Mouse (Mus musculus) limb, embryonic 11.5 days (tissue): ENCODE results near the gene Stim1. TPM values are rescaled to one million over a fixed set of nuclear protein-coding genes. Genes with fewer than 3 reads are reported as not detected.
"Not testable (repeated sequence)": the region's sequence is repeated elsewhere in the genome, so short reads cannot be mapped to it uniquely, and the experiment has no call there.

ENCODE experiments used
- ATAC-seq: fragments of 200-750 bp; cut with Nextera tagmentation; 2 replicates; pipeline ENCODE4 v1.8.0; 2017; ENCODE audit warnings: low read depth; ENCODE audit not compliant: insufficient number of reproducible peaks, low FRiP score, low TSS enrichment
- DNase-seq: peaks from one replicate; pipeline ENCODE4 v3.0.0-alpha.2; 2015; ENCODE audit warnings: low spot score
- H3K27ac ChIP-seq: fragments of 300-500 bp; sonication (generic); replicated peaks from 2 replicates; pipeline ENCODE4 v1.5.1; 2014; ENCODE audit warnings: low read depth, mild to moderate bottlenecking, low read length
- H3K27me3 ChIP-seq: fragments of 300-500 bp; sonication (generic); 2 replicates; pipeline ENCODE4 v1.6.1; 2014; ENCODE audit warnings: mild to moderate bottlenecking, low read length, mixed read lengths; ENCODE audit not compliant: control insufficient read depth, insufficient read depth
- H3K36me3 ChIP-seq: fragments of 300-500 bp; sonication (generic); 2 replicates; pipeline ENCODE4 v1.6.1; 2014; ENCODE audit warnings: mild to moderate bottlenecking, low read length, moderate library complexity, mixed read lengths; ENCODE audit not compliant: control insufficient read depth, insufficient read depth
- H3K4me1 ChIP-seq: fragments of 300-500 bp; sonication (generic); 2 replicates; pipeline ENCODE4 v1.6.1; 2014; ENCODE audit warnings: low read length, mixed read lengths; ENCODE audit not compliant: control insufficient read depth, insufficient read depth
- H3K4me2 ChIP-seq: fragments of 300-500 bp; sonication (generic); 2 replicates; pipeline ENCODE4 v1.6.1; 2014; ENCODE audit warnings: low read depth, mild to moderate bottlenecking, moderate library complexity; ENCODE audit not compliant: severe bottlenecking
- H3K4me3 ChIP-seq: fragments of 300-500 bp; sonication (generic); 2 replicates; pipeline ENCODE4 v1.5.1; 2014; ENCODE audit warnings: low read depth, low read length
- H3K9ac ChIP-seq: fragments of 300-500 bp; sonication (generic); 2 replicates; pipeline ENCODE4 v1.6.1; 2014; ENCODE audit warnings: mild to moderate bottlenecking, low read length
- H3K9me3 ChIP-seq: fragments of 300-500 bp; sonication (generic); 2 replicates; pipeline ENCODE4 v1.6.1; 2016; ENCODE audit warnings: low read length; ENCODE audit not compliant: control insufficient read depth
- WGBS: fragments of 180-500 bp; shearing (Covaris S2); extraction: QIAGEN DNeasy Blood & Tissue Kit; methylation state at CpG from one replicate; pipeline ENCODE4 v1.1.7; 2014; 5-methylcytosine and 5-hydroxymethylcytosine counted together
- polyA plus RNA-seq: library from polyadenylated mRNA; unstranded; fragments of >200 nt; fragmentation: Nextera tagmentation; extraction: Ambion mirVana; gene quantifications from 2 replicates; pipeline ENCODE4 v1.2.1, GENCODE M21; 2014

Stim1 gene
- polyA plus RNA-seq, 1 experiment from 2014 or later = 14.2 TPM

- Histone ChIP-seq H3K27me3 (no peaks in the 10 kb centered on the region), H3K4me3 (no peak within 1 kb of the TSS), H3K4me1 (no peaks in the 10 kb centered on the region), H3K27ac (no peak within 1 kb of the TSS), H3K9ac (no peak within 1 kb of the TSS), H3K36me3 (no peaks in the 10 kb centered on the region), H3K4me2 (no peak within 1 kb of the TSS), H3K9me3 (no peaks in the 10 kb centered on the region)
- DNase-seq (no peak), ATAC-seq (no peak)
- WGBS = 77% methylated on average over 3 of the region's 3 CpGs
Measured at GRCm38 (mm10) chr7:102255954-102256353, 11.7 kb upstream of the Stim1 start, which contains the start of gene Rhog. Gene Rhog (minus strand): TSS chr7:102256054.

GRCm38 (mm10) chr7:102256636-102257035 lies 11.0 kb upstream of the Stim1 start:
- Histone ChIP-seq H3K4me2 (no peak overlapping the region), H3K4me3 (no peak overlapping the region), H3K27me3 (no peaks in the 10 kb centered on the region), H3K4me1 (no peaks in the 10 kb centered on the region), H3K9ac (no peak overlapping the region), H3K36me3 (no peaks in the 10 kb centered on the region), H3K27ac (no peak overlapping the region), H3K9me3 (no peaks in the 10 kb centered on the region)
- no peak for DNase-seq
- ATAC-seq = no peak
- WGBS = 79% methylated on average over 3 of the region's 3 CpGs

GRCm38 (mm10) chr7:102258189-102258588 lies 9.4 kb upstream of the Stim1 start:
- H3K27me3 ChIP-seq = no peaks in the 10 kb centered on the region
- H3K4me2 ChIP-seq = no peak overlapping the region
- no peak overlapping the region for H3K9ac ChIP-seq
- no peaks in the 10 kb centered on the region for H3K9me3 ChIP-seq
- WGBS = 23% methylated on average over 4 of the region's 4 CpGs
- DNase-seq = peak; percentile 89
- H3K36me3 ChIP-seq = no peaks in the 10 kb centered on the region
- ATAC-seq = 0 out of 2 replicates have a peak, but pooled peaks have one; percentile 68
- H3K4me1 ChIP-seq = no peaks in the 10 kb centered on the region
- H3K4me3 ChIP-seq = no peak overlapping the region
- no peak overlapping the region for H3K27ac ChIP-seq

DNA sequence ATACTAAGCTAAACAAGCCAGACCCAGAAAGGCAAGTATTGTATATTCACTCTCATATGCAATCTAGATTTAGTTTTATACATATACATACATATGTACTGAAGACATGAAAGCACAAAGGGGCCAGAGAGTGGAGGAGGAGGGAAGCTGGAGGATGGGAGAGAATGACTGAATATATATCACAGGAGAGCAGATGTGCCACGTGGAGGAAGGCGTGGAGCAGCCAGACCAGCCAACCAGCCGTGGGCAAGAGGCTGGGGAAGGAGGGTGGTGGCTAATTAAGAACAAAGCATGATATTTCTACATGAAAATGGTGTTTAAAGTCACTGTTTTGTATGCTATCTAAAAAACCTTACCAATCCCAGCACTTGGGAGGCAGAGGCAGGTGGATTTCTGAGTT lies 8.9 kb upstream of the Stim1 start:
- H3K9me3 ChIP-seq = no peaks in the 10 kb centered on the region
- no peak overlapping the region for H3K9ac ChIP-seq
- DNase-seq = no peak
- no peak overlapping the region for H3K4me2 ChIP-seq
- no peak overlapping the region for H3K4me3 ChIP-seq
- no peak overlapping the region for H3K27ac ChIP-seq
- WGBS = 71% methylated on average over 3 of the region's 3 CpGs
- H3K27me3 ChIP-seq = no peaks in the 10 kb centered on the region
- H3K36me3 ChIP-seq = no peaks in the 10 kb centered on the region
- no peaks in the 10 kb centered on the region for H3K4me1 ChIP-seq
- no peak for ATAC-seq

DNA sequence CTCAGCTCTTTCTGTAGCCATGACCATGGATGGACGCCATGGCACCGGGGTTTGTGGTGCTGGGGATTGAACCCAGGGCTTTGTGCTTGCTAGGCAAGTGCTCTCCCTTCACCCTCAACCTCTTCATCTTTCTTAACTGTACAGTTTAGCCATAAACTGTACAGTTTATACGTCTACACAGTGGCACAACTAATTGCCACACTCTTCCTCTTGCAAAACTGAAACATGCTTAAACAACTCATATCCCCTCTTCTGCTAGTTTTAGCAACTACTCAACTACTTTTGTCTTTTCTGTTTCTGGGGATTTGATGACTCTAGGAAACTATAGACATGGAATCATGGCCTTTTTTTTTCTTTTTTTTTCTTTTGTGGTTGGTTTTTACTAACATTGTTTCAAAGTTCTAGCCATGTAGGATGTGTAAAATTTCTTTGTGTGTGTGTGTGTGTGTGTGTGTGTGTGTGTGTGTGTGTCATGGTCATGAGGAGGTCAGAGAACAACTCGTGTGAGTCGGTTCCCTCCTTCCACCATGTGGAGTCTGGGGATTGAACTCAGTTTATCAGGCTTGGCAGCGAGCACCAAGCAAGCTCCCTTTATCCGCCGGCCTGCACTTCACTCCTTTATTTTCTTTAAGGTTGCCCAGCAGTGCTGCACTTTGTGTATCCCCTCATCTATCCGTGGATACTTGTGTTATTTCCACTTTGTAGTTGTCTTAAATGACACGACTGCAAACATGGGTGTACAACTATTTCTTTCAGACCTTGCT lies 7.7 kb upstream of the Stim1 start:
- WGBS = 81% methylated on average over 10 of the region's 10 CpGs
- no peak for ATAC-seq
- no peaks in the 10 kb centered on the region for H3K4me1 ChIP-seq
- no peak overlapping the region for H3K27ac ChIP-seq
- no peaks in the 10 kb centered on the region for H3K36me3 ChIP-seq
- no peak for DNase-seq
- no peaks in the 10 kb centered on the region for H3K9me3 ChIP-seq
- H3K4me2 ChIP-seq = no peak overlapping the region
- H3K9ac ChIP-seq = no peak overlapping the region
- H3K27me3 ChIP-seq = no peaks in the 10 kb centered on the region
- no peak overlapping the region for H3K4me3 ChIP-seq

DNA sequence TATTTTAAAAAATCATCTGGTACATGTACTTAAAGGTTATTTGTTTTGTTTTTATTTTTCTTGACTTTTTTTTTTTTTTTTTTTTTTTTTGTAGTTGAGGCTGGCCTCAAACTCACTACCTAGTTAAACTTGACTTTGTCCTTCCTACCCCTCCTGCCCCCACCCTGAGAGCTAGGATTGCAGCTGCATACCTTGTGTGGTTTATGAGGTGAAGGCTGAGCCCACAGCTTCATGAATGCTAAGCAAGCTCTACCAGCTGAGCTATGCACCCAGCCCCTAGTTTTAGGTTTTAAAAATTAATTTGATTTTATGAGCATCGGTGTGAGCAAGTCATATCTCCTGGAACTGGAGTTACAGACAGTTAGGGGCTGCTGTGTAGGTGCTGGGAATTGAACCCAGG lies 7.1 kb upstream of the Stim1 start:
- no peak overlapping the region for H3K9ac ChIP-seq
- 91% methylated on average over 1 of the region's 1 CpGs for WGBS
- no peaks in the 10 kb centered on the region for H3K36me3 ChIP-seq

DNA sequence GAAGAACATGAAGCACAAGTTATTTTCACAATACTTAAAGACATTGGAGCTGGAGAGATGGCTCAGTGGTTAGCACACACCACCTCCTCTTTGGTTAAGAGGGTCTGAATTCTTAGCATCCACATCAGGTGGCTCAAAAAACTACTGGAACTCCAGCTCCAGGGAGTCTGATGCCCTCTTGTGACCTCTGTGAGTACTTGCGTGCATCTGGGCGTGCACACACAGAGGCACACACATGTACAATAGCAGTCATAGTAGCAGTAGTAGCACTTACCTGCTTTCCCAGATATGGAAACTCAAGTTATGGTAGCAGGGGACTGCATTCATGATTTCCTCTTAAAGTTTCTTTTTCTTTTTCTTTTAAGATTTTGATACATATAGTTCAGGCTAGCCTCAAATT lies 4.6 kb upstream of the Stim1 start:
- DNase-seq = no peak
- Histone ChIP-seq H3K36me3 (no peaks in the 10 kb centered on the region), H3K4me3 (no peak overlapping the region), H3K27me3 (no peaks in the 10 kb centered on the region), H3K9ac (no peak overlapping the region), H3K27ac (no peak overlapping the region), H3K9me3 (no peaks in the 10 kb centered on the region), H3K4me2 (no peak overlapping the region), H3K4me1 (no peaks in the 10 kb centered on the region)
- 89% methylated on average over 2 of the region's 2 CpGs for WGBS
- no peak for ATAC-seq

More for the DNA sequence above, 7.1 kb upstream of the Stim1 start:
- ATAC-seq (no peak), DNase-seq (no peak)
- Histone ChIP-seq H3K4me3 (no peak overlapping the region), H3K4me2 (no peak overlapping the region), H3K9me3 (no peaks in the 10 kb centered on the region), H3K27ac (no peak overlapping the region), H3K27me3 (no peaks in the 10 kb centered on the region), H3K4me1 (no peaks in the 10 kb centered on the region)

DNA sequence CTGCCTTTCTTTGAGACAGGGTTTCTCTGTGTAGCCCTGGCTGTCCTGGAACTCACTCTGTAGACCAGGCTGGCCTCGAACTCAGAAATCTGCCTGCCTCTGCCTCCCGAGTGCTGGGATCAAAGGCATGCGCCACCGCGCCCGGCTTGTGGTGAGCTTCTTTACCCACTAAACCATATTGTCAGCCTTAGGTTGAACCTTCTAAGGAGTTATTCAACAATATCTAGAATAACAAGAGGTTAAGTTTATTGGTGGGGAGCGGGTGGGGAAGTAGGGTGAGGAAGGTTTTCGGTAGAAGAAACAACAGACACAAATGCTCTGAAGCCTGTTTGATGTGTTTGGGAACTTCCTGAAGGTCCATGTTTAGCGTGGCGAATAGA lies 1.6 kb upstream of the Stim1 start:
- not testable (repeated sequence) for ATAC-seq, DNase-seq, H3K4me3 ChIP-seq, H3K9me3 ChIP-seq, H3K9ac ChIP-seq, H3K27ac ChIP-seq, H3K4me1 ChIP-seq, H3K36me3 ChIP-seq, H3K27me3 ChIP-seq, H3K4me2 ChIP-seq
- 90% methylated on average over 10 of the region's 10 CpGs for WGBS
